Mouse (Mus musculus): ENCODE measurements around the gene S100b.

The S100b gene

DNA sequence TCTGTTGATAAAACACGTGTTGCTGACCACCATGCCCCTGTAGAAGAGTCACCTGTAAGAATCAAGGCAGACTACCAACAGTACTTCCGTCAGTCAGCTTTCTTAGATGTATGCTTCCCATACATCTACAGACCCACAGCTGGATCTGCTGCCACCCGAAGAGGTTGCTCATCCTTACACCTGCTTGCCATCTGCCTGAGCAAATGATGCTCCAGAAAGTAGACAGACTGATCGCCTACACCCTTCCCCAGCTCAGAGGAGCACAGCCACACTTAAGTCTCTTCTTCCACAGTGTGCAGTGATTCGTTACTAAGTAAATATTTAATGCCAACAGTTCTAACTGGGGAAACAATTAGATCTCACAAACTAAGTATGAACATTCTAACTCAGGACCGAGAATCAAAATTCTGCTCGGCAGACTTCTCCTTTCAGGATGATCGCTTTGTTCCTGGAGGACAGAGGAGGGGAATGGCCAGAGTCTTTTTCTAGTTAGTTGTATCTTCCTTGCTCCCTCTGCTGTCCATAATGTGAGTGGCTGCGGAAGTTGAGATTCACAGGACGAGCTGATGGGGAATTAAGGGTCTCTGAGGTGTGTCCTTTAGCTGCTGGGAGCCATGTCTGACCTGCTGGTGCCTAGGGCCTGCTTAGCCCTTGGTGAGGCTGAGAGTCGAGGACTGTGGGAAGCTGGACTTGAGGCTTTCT, 6.9 kb downstream of the S100b start:
- no peak for DNase-seq

GRCm38 (mm10) chr10:76261447-76261846, 7.8 kb downstream of the S100b start:
- no peak for DNase-seq

- DNase-seq = no peak
These were observed 8.8 kb downstream of the S100b start for GRCm38 (mm10) chr10:76262431-76262830.

DNA sequence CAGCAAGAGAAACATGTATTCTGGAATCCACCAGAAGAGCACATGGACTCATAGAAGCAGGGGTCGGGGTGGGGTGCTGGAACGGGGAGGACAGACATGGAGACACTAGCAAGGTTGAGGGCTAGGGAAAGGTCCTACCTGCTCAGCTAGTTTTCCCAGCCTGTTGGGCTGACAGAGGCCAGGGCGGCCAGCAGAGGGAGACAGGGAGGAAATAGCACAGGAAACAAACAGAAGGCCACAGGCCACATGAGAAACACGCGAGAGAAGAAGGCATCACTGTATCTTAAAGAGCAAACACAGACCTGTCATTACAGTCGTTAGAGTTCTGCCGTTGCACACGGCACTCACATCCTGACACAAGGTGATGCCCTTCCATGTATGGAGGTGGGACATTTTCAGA, 17.6 kb downstream of the S100b start:
- no peak for DNase-seq

DNA sequence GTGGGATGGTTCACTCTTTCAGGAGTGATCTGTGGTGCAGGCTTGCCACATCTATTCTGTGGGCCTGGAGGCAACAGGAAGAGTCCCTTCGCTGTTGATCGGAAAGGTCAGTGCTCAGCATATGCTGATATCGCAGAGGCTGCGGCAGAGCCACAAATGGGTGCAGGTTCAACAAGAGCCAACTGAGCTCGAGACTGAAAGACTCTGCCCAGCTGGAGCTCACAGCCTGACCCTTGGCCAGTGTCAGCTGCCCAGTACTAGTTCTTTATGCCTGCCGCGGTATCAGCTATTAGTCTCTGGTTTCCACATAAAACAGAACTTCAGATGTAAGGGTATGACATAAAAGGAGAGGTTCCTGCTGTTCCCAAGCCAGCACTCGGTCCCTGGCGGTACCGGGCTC, 21.6 kb downstream of the S100b start:
- DNase-seq = no peak

GRCm38 (mm10) chr10:76278541-76279097, 25.0 kb downstream of the S100b start:
- no peak for DNase-seq

GRCm38 (mm10) chr10:76288268-76288993, 34.8 kb downstream of the S100b start:
- no peak for DNase-seq

- DNase-seq = no peak
These were observed 35.4 kb downstream of the S100b start for GRCm38 (mm10) chr10:76289052-76289451.

- DNase-seq = no peak
These were observed 36.5 kb downstream of the S100b start for GRCm38 (mm10) chr10:76289936-76290671.

GRCm38 (mm10) chr10:76293222-76293621, 39.6 kb downstream of the S100b start:
- DNase-seq = no peak

DNA sequence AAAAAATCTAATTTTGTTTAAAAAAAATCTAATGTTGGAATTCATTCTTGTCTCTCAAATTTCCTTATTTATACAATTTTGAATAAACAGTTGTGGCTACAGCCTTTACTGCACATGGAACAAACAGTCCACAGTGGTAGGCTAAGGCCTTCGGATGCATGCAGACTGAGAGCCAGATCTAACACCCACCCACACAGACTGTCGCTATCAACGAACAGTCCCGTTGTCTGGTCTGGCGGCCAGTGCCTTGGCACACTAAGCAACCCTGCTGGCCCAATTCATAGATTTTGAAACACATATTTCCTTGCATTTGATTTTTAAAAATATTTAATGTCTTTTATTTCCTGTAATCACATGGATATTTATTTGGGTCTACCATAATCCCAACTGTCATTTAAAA, 46.5 kb downstream of the S100b start:
- no peak for DNase-seq

DNA sequence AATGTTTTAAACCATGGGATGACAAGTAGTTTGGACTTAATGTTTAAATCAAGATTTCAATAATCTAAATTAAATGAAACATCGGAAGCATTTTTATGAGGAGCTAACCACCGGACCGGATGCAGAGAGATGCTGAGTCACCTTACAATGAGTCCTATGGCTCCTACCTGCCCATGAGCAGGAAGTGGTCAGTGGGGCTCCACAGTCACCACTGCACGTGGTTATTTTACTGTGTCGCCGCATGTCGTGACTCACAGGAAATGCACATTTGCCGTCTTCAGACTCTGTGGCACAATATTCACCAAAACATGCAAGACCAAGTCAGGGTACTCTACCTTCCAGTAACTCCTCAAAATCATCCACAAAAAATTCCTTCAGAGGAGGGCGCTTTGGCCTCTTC, 53.1 kb downstream of the S100b start:
- DNase-seq = no peak

Data from heart, adult 11 months (tissue).